22 mouse cellular contexts compared by ENCODE assay signal in the genomic region with DNA sequence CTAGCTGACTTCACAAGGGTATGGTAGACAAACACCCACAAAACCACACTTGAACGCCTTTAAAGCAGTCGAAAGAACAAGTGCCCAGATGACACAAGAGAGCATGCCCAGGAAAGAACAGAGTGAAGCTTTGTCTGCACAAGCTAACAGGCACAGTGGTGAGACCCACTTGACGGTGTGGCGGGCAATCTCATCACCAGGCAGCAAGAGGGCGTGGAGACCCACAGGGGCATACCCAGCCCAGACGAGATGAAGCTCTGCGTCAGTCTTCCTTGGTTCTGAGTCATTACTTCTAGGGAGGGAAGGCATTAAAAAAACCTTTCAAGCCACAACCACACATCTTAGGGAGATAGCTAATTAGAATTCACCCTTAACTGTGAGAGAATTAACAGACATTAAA.
DNase-seq lines count a peak whose midpoint lies in the region; ATAC-seq and TF ChIP-seq lines count a peak whose summit lies in the region.
"Had no signal": no experiment of that assay in that cellular context is flagged by ENCODE, and none has a peak within 500 bp of the region (broad histone marks: within the 10 kb centered on the region; RNA-seq: fewer than 3 reads in every experiment).

No protein-coding gene starts in this region.

- peaks cover 51% of the 10 kb centered on the region for H3K4me1 ChIP-seq in hindbrain, embryonic 13.5 days (replicated peaks)
- peaks cover 27% of the 10 kb centered on the region for H3K4me1 ChIP-seq in hindbrain, embryonic 14.5 days (replicated peaks; ENCODE audit: control insufficient read depth, insufficient read depth, low read length)
- 0 out of 2 replicates have a peak, but pooled peaks cover 3% of the 10 kb centered on the region for H3K4me1 ChIP-seq in intestine, postnatal 0 days (replicated peaks; ENCODE audit: control insufficient read depth, insufficient read depth, low read length)
- no peaks in the 10 kb centered on the region for H3K4me1 ChIP-seq in stomach, postnatal 0 days (replicated peaks; ENCODE audit: control insufficient read depth, insufficient read depth)
- H3K4me1 ChIP-seq: heart, embryonic 13.5 days had no signal

- no peak for TF ChIP-seq EP300 in stomach, postnatal 0 days (optimal IDR thresholded peaks at IDR 0.05)

- H3K9ac ChIP-seq in hindbrain, embryonic 13.5 days: no peak overlapping the region
- no peak overlapping the region for H3K9ac ChIP-seq in hindbrain, embryonic 14.5 days
- H3K9ac ChIP-seq in intestine, postnatal 0 days (ENCODE audit: low read depth, low read length): no peak overlapping the region
- no peak overlapping the region for H3K9ac ChIP-seq in stomach, postnatal 0 days (ENCODE audit: low read length)
- H3K9ac ChIP-seq: embryonic facial prominence, embryonic 12.5 days; forebrain, embryonic 15.5 days; heart, embryonic 13.5 days; midbrain, embryonic 13.5 days had no signal

- no peaks in the 10 kb centered on the region for H3K27me3 ChIP-seq in hindbrain, embryonic 13.5 days
- H3K27me3 ChIP-seq in hindbrain, embryonic 14.5 days (ENCODE audit: control insufficient read depth, insufficient read depth, low read length): no peaks in the 10 kb centered on the region
- H3K27me3 ChIP-seq in intestine, postnatal 0 days (replicated peaks; ENCODE audit: control insufficient read depth, insufficient read depth, low read length): no peaks in the 10 kb centered on the region
- no peaks in the 10 kb centered on the region for H3K27me3 ChIP-seq in stomach, postnatal 0 days (ENCODE audit: control insufficient read depth, insufficient read depth, low read length)
- H3K27me3 ChIP-seq: embryonic facial prominence, embryonic 12.5 days; forebrain, embryonic 15.5 days; heart, embryonic 13.5 days; midbrain, embryonic 13.5 days had no signal

- peak overlapping the region; percentile 70 for H3K27ac ChIP-seq in hindbrain, embryonic 13.5 days
- no peak overlapping the region for H3K27ac ChIP-seq in hindbrain, embryonic 14.5 days
- peak overlapping the region; percentile 44; the same call in 1 of the 2 replicates for H3K27ac ChIP-seq in layer of hippocampus, adult 2 months
- no peak overlapping the region for H3K27ac ChIP-seq in intestine, postnatal 0 days (ENCODE audit: low read depth, low read length)
- no peak overlapping the region for H3K27ac ChIP-seq in stomach, postnatal 0 days (replicated peaks)
- H3K27ac ChIP-seq: embryonic facial prominence, embryonic 12.5 days; forebrain, embryonic 15.5 days; gastrocnemius, adult 2 months; heart, embryonic 13.5 days; left cerebral cortex, adult 2 months; midbrain, embryonic 13.5 days had no signal

- no peaks in the 10 kb centered on the region for H3K36me3 ChIP-seq in hindbrain, embryonic 13.5 days
- H3K36me3 ChIP-seq in hindbrain, embryonic 14.5 days (replicated peaks; ENCODE audit: control insufficient read depth, insufficient read depth): no peaks in the 10 kb centered on the region
- no peaks in the 10 kb centered on the region for H3K36me3 ChIP-seq in intestine, postnatal 0 days (ENCODE audit: control insufficient read depth, insufficient read depth)
- H3K36me3 ChIP-seq in stomach, postnatal 0 days (ENCODE audit: control insufficient read depth, insufficient read depth, low read length): no peaks in the 10 kb centered on the region
- H3K36me3 ChIP-seq: forebrain, embryonic 15.5 days; heart, embryonic 13.5 days; midbrain, embryonic 13.5 days had no signal

- H3K4me2 ChIP-seq in hindbrain, embryonic 13.5 days: no peak overlapping the region
- H3K4me2 ChIP-seq in hindbrain, embryonic 14.5 days (replicated peaks): no peak overlapping the region
- H3K4me2 ChIP-seq in intestine, postnatal 0 days (replicated peaks; ENCODE audit: low read depth): no peak overlapping the region
- H3K4me2 ChIP-seq in stomach, postnatal 0 days (replicated peaks; ENCODE audit: low read depth): no peak overlapping the region
- H3K4me2 ChIP-seq: embryonic facial prominence, embryonic 12.5 days; forebrain, embryonic 15.5 days; heart, embryonic 13.5 days; midbrain, embryonic 13.5 days had no signal

- peak; percentile 36; the same call in 1 of the 2 replicates for ATAC-seq in hindbrain, embryonic 13.5 days (ENCODE audit: low FRiP score)
- no peak for ATAC-seq in hindbrain, embryonic 14.5 days (ENCODE audit: low FRiP score)
- ATAC-seq in megakaryocyte progenitor cell, adult 5-6 weeks (replicated peaks; ENCODE audit: poor library complexity): peak; percentile 9; the same call in 1 of the 2 replicates
- ATAC-seq in intestine, postnatal 0 days: no peak
- no peak for ATAC-seq in stomach, postnatal 0 days (ENCODE audit: low FRiP score, low TSS enrichment)
- ATAC-seq: forebrain, embryonic 15.5 days; inflammation-experienced regulatory T-cells, adult 6 months; midbrain, embryonic 13.5 days had no signal

- no peaks in the 10 kb centered on the region for H3K9me3 ChIP-seq in hindbrain, embryonic 13.5 days
- H3K9me3 ChIP-seq in hindbrain, embryonic 14.5 days (ENCODE audit: control insufficient read depth, low read length): no peaks in the 10 kb centered on the region
- H3K9me3 ChIP-seq in intestine, postnatal 0 days (ENCODE audit: control insufficient read depth): no peaks in the 10 kb centered on the region
- no peaks in the 10 kb centered on the region for H3K9me3 ChIP-seq in stomach, postnatal 0 days (ENCODE audit: control insufficient read depth, low read length)
- H3K9me3 ChIP-seq: embryonic facial prominence, embryonic 12.5 days; forebrain, embryonic 15.5 days; heart, embryonic 13.5 days; midbrain, embryonic 13.5 days had no signal

- TF ChIP-seq CTCF in layer of hippocampus, adult 2 months (conservative IDR thresholded peaks at IDR 0.05): no peak
- TF ChIP-seq CTCF in intestine, postnatal 0 days (IDR thresholded peaks at IDR 0.05; ENCODE audit: low read depth): no peak
- no peak for TF ChIP-seq CTCF in stomach, postnatal 0 days (IDR thresholded peaks at IDR 0.05; ENCODE audit: low read depth)

- H3K4me3 ChIP-seq in hindbrain, embryonic 13.5 days: no peak overlapping the region
- no peak overlapping the region for H3K4me3 ChIP-seq in hindbrain, embryonic 14.5 days (replicated peaks; ENCODE audit: low read length)
- H3K4me3 ChIP-seq in layer of hippocampus, adult 2 months: no peak overlapping the region
- H3K4me3 ChIP-seq in intestine, postnatal 0 days (ENCODE audit: low read depth, low read length): no peak overlapping the region
- no peak overlapping the region for H3K4me3 ChIP-seq in stomach, postnatal 0 days (ENCODE audit: low read depth, low read length)
- H3K4me3 ChIP-seq: embryonic facial prominence, embryonic 12.5 days; erythroblast, embryonic 14.5 days; forebrain, embryonic 15.5 days; gastrocnemius, adult 2 months; heart, embryonic 13.5 days; left cerebral cortex, adult 2 months; midbrain, embryonic 13.5 days had no signal

- 64% methylated on average over 7 of the region's 7 CpGs for WGBS in hindbrain, embryonic 13.5 days
- 69% methylated on average over 7 of the region's 7 CpGs for WGBS in hindbrain, embryonic 14.5 days
- 79% methylated on average over 7 of the region's 7 CpGs for WGBS in intestine, postnatal 0 days
- WGBS in stomach, postnatal 0 days: 79% methylated on average over 7 of the region's 7 CpGs

- DNase-seq in hindbrain, embryonic 14.5 days (ENCODE audit: low spot score): no peak
- no peak for DNase-seq in layer of hippocampus, adult 2 months (ENCODE audit: low spot score in 2 of 2)
- no peak for DNase-seq in layer of hippocampus, postnatal 25 days (ENCODE audit: extremely low spot score in 1 of 2, low spot score in 1 of 2)
- DNase-seq in CD4-positive, CD25-positive, alpha-beta regulatory T cell, adult 2 months (ENCODE audit: low read depth, low spot score): peak; percentile 7
- no peak for DNase-seq in stomach, postnatal 0 days (ENCODE audit: low spot score)
- DNase-seq: adrenal gland, adult 8-10 months; cerebellum, postnatal 10 days; gastrocnemius, adult 2 months; kidney, postnatal 14 days; left cerebral cortex, postnatal 4 days; liver; right cerebral cortex, postnatal 4 days had no signal

Comparison
In these comparisons a context has a peak if more than half of its experiments do, and no peak if none do; other contexts are left out.
1. ATAC-seq: peak in hindbrain, embryonic 13.5 days (single experiment) and megakaryocyte progenitor cell, adult 5-6 weeks (single experiment); none in hindbrain, embryonic 14.5 days (single experiment), intestine, postnatal 0 days (single experiment) and stomach, postnatal 0 days (single experiment).
2. H3K27ac ChIP-seq: peak in hindbrain, embryonic 13.5 days (single experiment) and layer of hippocampus, adult 2 months (single experiment); none in hindbrain, embryonic 14.5 days (single experiment), intestine, postnatal 0 days (single experiment) and stomach, postnatal 0 days (single experiment).